Comparison of ENCODE assay signal across 15 mouse cellular contexts in the genomic region with DNA sequence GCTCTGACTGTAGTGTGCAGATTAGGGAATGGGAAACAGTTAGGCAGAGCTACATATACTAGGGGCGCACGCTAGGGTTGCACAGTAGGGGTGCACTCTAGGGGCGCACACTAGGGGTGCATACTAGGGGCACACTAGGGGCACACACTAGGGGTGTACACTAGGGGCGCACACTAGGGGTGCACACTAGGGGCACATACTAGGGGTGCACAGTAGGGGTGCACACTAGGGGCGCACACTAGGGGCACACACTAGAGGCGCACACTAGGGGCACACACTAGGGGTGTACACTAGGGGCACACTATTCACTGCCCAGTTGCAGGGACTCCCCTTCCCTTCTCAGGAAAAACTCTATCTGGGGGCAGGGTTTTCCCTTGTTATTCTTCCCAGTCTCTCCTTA.
DNase-seq lines count a peak whose midpoint lies in the region; ATAC-seq lines count a peak whose summit lies in the region.
"Had no signal": no experiment of that assay in that cellular context is flagged by ENCODE, and none has a peak within 500 bp of the region (broad histone marks: within the 10 kb centered on the region; RNA-seq: fewer than 3 reads in every experiment).

No protein-coding gene starts in this region.

- H3K4me1 ChIP-seq in heart, embryonic 12.5 days (replicated peaks), result peaks cover 21% of the 10 kb centered on the region
- peaks cover 5% of the 10 kb centered on the region; the same call in 1 of the 2 replicates for H3K4me1 ChIP-seq in kidney, embryonic 16.5 days (ENCODE audit: insufficient read depth, low read length)
- peaks cover 3% of the 10 kb centered on the region for H3K4me1 ChIP-seq in kidney, embryonic 15.5 days
- 0 out of 2 replicates have a peak, but pooled peaks cover 4% of the 10 kb centered on the region for H3K4me1 ChIP-seq in midbrain, embryonic 12.5 days
- H3K4me1 ChIP-seq in midbrain, embryonic 13.5 days (replicated peaks), result no peaks in the 10 kb centered on the region
- H3K4me1 ChIP-seq in intestine, embryonic 15.5 days (replicated peaks), result 0 out of 2 replicates have a peak, but pooled peaks cover 5% of the 10 kb centered on the region
- H3K4me1 ChIP-seq: neural tube, embryonic 12.5 days; stomach, embryonic 15.5 days had no signal

- no peaks in the 10 kb centered on the region for H3K36me3 ChIP-seq in heart, embryonic 12.5 days
- H3K36me3 ChIP-seq in kidney, embryonic 16.5 days (ENCODE audit: insufficient read depth, low read length), result no peaks in the 10 kb centered on the region
- no peaks in the 10 kb centered on the region for H3K36me3 ChIP-seq in kidney, embryonic 15.5 days
- H3K36me3 ChIP-seq in midbrain, embryonic 12.5 days, result no peaks in the 10 kb centered on the region
- no peaks in the 10 kb centered on the region for H3K36me3 ChIP-seq in midbrain, embryonic 13.5 days
- no peaks in the 10 kb centered on the region for H3K36me3 ChIP-seq in intestine, embryonic 15.5 days
- H3K36me3 ChIP-seq: neural tube, embryonic 12.5 days; stomach, embryonic 15.5 days had no signal

- no peaks in the 10 kb centered on the region for H3K27me3 ChIP-seq in heart, embryonic 12.5 days (replicated peaks)
- H3K27me3 ChIP-seq in kidney, embryonic 16.5 days (ENCODE audit: insufficient read depth, low read length), result no peaks in the 10 kb centered on the region
- H3K27me3 ChIP-seq in kidney, embryonic 15.5 days, result no peaks in the 10 kb centered on the region
- H3K27me3 ChIP-seq in midbrain, embryonic 12.5 days, result 0 out of 2 replicates have a peak, but pooled peaks cover 4% of the 10 kb centered on the region
- H3K27me3 ChIP-seq in midbrain, embryonic 13.5 days, result no peaks in the 10 kb centered on the region
- H3K27me3 ChIP-seq in intestine, embryonic 15.5 days (replicated peaks), result no peaks in the 10 kb centered on the region
- H3K27me3 ChIP-seq: neural tube, embryonic 12.5 days; stomach, embryonic 15.5 days had no signal

- H3K4me3 ChIP-seq in heart, embryonic 12.5 days, result no peak overlapping the region
- H3K4me3 ChIP-seq in kidney, embryonic 16.5 days (ENCODE audit: low read length), result no peak overlapping the region
- no peak overlapping the region for H3K4me3 ChIP-seq in kidney, embryonic 15.5 days (replicated peaks)
- no peak overlapping the region for H3K4me3 ChIP-seq in midbrain, embryonic 12.5 days
- H3K4me3 ChIP-seq in midbrain, embryonic 13.5 days (replicated peaks), result no peak overlapping the region
- no peak overlapping the region for H3K4me3 ChIP-seq in intestine, embryonic 15.5 days (replicated peaks)
- H3K4me3 ChIP-seq: neural tube, embryonic 12.5 days; stomach, embryonic 15.5 days had no signal

- WGBS in heart, embryonic 12.5 days, result 85% methylated on average over 6 of the region's 6 CpGs
- WGBS in kidney, embryonic 16.5 days, result 93% methylated on average over 6 of the region's 6 CpGs
- WGBS in kidney, embryonic 15.5 days, result 88% methylated on average over 6 of the region's 6 CpGs
- WGBS in midbrain, embryonic 12.5 days, result 90% methylated on average over 6 of the region's 6 CpGs
- WGBS in midbrain, embryonic 13.5 days, result 86% methylated on average over 6 of the region's 6 CpGs
- WGBS in intestine, embryonic 15.5 days, result 90% methylated on average over 6 of the region's 6 CpGs

- DNase-seq in heart, postnatal 14 days, result no peak
- no peak for DNase-seq in right cerebral cortex, postnatal 14 days
- DNase-seq: cerebellum, adult 11-12 months; cerebellum, postnatal 25 days; gastrocnemius, postnatal 10 days; lung, embryonic 14.5 days; thymus, adult 2 months had no signal

- no peak overlapping the region for H3K4me2 ChIP-seq in heart, embryonic 12.5 days
- no peak overlapping the region for H3K4me2 ChIP-seq in kidney, embryonic 16.5 days (replicated peaks; ENCODE audit: low read depth, low read length)
- no peak overlapping the region for H3K4me2 ChIP-seq in kidney, embryonic 15.5 days
- H3K4me2 ChIP-seq in midbrain, embryonic 12.5 days (replicated peaks), result no peak overlapping the region
- H3K4me2 ChIP-seq in midbrain, embryonic 13.5 days (replicated peaks), result no peak overlapping the region
- H3K4me2 ChIP-seq in intestine, embryonic 15.5 days (replicated peaks), result no peak overlapping the region
- H3K4me2 ChIP-seq: lung, embryonic 14.5 days; neural tube, embryonic 12.5 days; stomach, embryonic 15.5 days had no signal

- no peak overlapping the region for H3K9ac ChIP-seq in heart, embryonic 12.5 days
- no peak overlapping the region for H3K9ac ChIP-seq in kidney, embryonic 16.5 days (replicated peaks; ENCODE audit: low read length)
- H3K9ac ChIP-seq in kidney, embryonic 15.5 days, result no peak overlapping the region
- H3K9ac ChIP-seq in midbrain, embryonic 12.5 days (replicated peaks), result no peak overlapping the region
- no peak overlapping the region for H3K9ac ChIP-seq in midbrain, embryonic 13.5 days (replicated peaks)
- H3K9ac ChIP-seq in intestine, embryonic 15.5 days, result no peak overlapping the region
- H3K9ac ChIP-seq: lung, embryonic 14.5 days; neural tube, embryonic 12.5 days; stomach, embryonic 15.5 days had no signal

- intact Hi-C loops in heart, postnatal 14 days (cut with DNase I), result no loop called here

- H3K27ac ChIP-seq in heart, embryonic 12.5 days (ENCODE audit: poor library complexity, severe bottlenecking), result peak overlapping the region; percentile 32; the same call in 1 of the 2 replicates
- H3K27ac ChIP-seq in kidney, embryonic 16.5 days (ENCODE audit: low read length), result no peak overlapping the region
- no peak overlapping the region for H3K27ac ChIP-seq in kidney, embryonic 15.5 days
- no peak overlapping the region for H3K27ac ChIP-seq in midbrain, embryonic 12.5 days (replicated peaks)
- no peak overlapping the region for H3K27ac ChIP-seq in midbrain, embryonic 13.5 days
- H3K27ac ChIP-seq in intestine, embryonic 15.5 days, result no peak overlapping the region
- H3K27ac ChIP-seq: neural tube, embryonic 12.5 days; stomach, embryonic 15.5 days had no signal

- ATAC-seq in heart, embryonic 12.5 days (ENCODE audit: insufficient number of reproducible peaks, low FRiP score), result peak; percentile 20; the same call in 1 of the 2 replicates
- 0 out of 2 replicates have a peak, but pooled peaks have one; percentile 25 for ATAC-seq in kidney, embryonic 16.5 days (ENCODE audit: low FRiP score, low TSS enrichment)
- ATAC-seq in kidney, embryonic 15.5 days (replicated peaks; ENCODE audit: low FRiP score), result no peak
- 0 out of 2 replicates have a peak, but pooled peaks have one; percentile 32 for ATAC-seq in midbrain, embryonic 12.5 days (ENCODE audit: low FRiP score, low read depth)
- ATAC-seq in midbrain, embryonic 13.5 days, result no peak
- ATAC-seq in intestine, embryonic 15.5 days, result no peak

- no peaks in the 10 kb centered on the region for H3K9me3 ChIP-seq in heart, embryonic 12.5 days (replicated peaks)
- no peaks in the 10 kb centered on the region for H3K9me3 ChIP-seq in kidney, embryonic 16.5 days (ENCODE audit: low read length)
- H3K9me3 ChIP-seq in kidney, embryonic 15.5 days (replicated peaks), result no peaks in the 10 kb centered on the region
- no peaks in the 10 kb centered on the region for H3K9me3 ChIP-seq in midbrain, embryonic 12.5 days
- H3K9me3 ChIP-seq in midbrain, embryonic 13.5 days, result no peaks in the 10 kb centered on the region
- no peaks in the 10 kb centered on the region for H3K9me3 ChIP-seq in intestine, embryonic 15.5 days
- H3K9me3 ChIP-seq: neural tube, embryonic 12.5 days; stomach, embryonic 15.5 days had no signal

Comparison
In these comparisons a context has a peak if more than half of its experiments do, and no peak if none do; other contexts are left out.
1. ATAC-seq: peak in heart, embryonic 12.5 days (single experiment), kidney, embryonic 16.5 days (single experiment) and midbrain, embryonic 12.5 days (single experiment); none in kidney, embryonic 15.5 days (single experiment), midbrain, embryonic 13.5 days (single experiment) and intestine, embryonic 15.5 days (single experiment).